Mouse (Mus musculus): ENCODE data around the gene Olfr965. TPM values are rescaled to one million over a fixed set of nuclear protein-coding genes. Genes with fewer than 3 reads are reported as not detected.
"Not testable (repeated sequence)": the region's sequence is repeated elsewhere in the genome, so short reads cannot be mapped to it uniquely, and the experiment has no call there.

The Olfr965 gene
- polyA plus RNA-seq (2015; fragmentation: Nextera tagmentation; extraction: Ambion mirVana) = not detected in 2 replicates

DNA sequence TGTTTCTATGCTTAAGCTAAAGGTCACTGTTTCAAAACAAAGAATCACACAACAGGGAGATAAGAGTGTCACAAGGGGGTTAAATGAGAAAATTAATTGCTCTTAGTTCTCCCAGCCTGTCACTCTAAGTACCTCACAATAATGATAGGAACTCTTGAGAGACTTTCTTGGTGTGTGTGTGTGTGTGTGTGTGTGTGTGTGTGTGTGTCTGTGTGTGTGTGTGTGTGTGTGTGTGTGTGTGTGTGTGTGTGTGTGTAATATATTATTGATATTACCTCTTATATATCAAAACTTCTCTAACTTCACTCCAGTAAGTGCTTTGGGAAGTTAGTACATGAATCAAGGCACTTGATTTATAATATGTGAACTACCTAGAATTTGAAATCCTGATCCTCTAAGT lies at the start of gene Olfr965:
Olfr965 (plus strand) TSS at position 301 of the 400 bp plus-strand sequence.
- no peak for ATAC-seq (ENCODE audit: low FRiP score, low TSS enrichment)

DNA sequence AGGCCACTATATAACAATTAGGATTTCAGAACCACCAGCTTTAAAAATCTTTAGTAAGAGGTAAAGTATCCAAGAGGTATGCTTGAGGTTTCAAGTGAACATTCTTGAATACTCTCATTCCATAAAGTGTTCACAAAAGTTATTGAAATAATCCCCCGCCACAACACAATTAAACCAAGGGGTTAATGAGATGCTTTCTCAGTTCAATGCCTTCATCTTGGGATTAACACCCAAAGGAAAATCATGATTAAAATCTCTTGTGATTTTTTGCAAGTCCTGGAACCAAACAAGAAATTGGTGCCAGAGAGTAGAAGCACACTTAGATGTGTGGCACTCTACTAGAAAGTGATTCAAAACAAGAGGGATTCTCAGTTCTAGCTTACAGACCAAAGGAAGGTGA lies 44.2 kb upstream of the Olfr965 start, which contains the start of gene Olfr963:
Olfr963 (plus strand) TSS at position 301 of the 400 bp plus-strand sequence.
- TF ChIP-seq EP300 (optimal IDR thresholded peaks at IDR 0.05) (no peak), CTCF (IDR thresholded peaks at IDR 0.05; ENCODE audit: low read depth) (no peak)
- Histone ChIP-seq H3K27ac (replicated peaks) (no peak within 1 kb of the TSS), H3K4me1 (replicated peaks; ENCODE audit: control insufficient read depth, insufficient read depth) (no peaks in the 10 kb centered on the region), H3K4me2 (replicated peaks; ENCODE audit: low read depth) (no peak within 1 kb of the TSS), H3K9me3 (ENCODE audit: control insufficient read depth, low read length) (no peaks in the 10 kb centered on the region), H3K4me3 (ENCODE audit: low read depth, low read length) (no peak within 1 kb of the TSS), H3K36me3 (ENCODE audit: control insufficient read depth, insufficient read depth, low read length) (no peaks in the 10 kb centered on the region), H3K27me3 (ENCODE audit: control insufficient read depth, insufficient read depth, low read length) (no peaks in the 10 kb centered on the region), H3K9ac (ENCODE audit: low read length) (no peak within 1 kb of the TSS)
- ATAC-seq (ENCODE audit: low FRiP score, low TSS enrichment) (no peak), DNase-seq (ENCODE audit: low spot score) (no peak)
- WGBS = 90% methylated on average over 1 of the region's 1 CpGs

More for the DNA sequence above, at the start of gene Olfr965:
- Histone ChIP-seq H3K9me3 (ENCODE audit: control insufficient read depth, low read length) (no peaks in the 10 kb centered on the region), H3K4me2 (replicated peaks; ENCODE audit: low read depth) (no peak within 1 kb of the TSS), H3K27me3 (ENCODE audit: control insufficient read depth, insufficient read depth, low read length) (no peaks in the 10 kb centered on the region), H3K9ac (ENCODE audit: low read length) (no peak within 1 kb of the TSS), H3K36me3 (ENCODE audit: control insufficient read depth, insufficient read depth, low read length) (no peaks in the 10 kb centered on the region), H3K4me1 (replicated peaks; ENCODE audit: control insufficient read depth, insufficient read depth) (no peaks in the 10 kb centered on the region), H3K4me3 (ENCODE audit: low read depth, low read length) (no peak within 1 kb of the TSS), H3K27ac (replicated peaks) (no peak within 1 kb of the TSS)
- no peak for DNase-seq (ENCODE audit: low spot score)
- TF ChIP-seq EP300 (optimal IDR thresholded peaks at IDR 0.05) (no peak), CTCF (IDR thresholded peaks at IDR 0.05; ENCODE audit: low read depth) (no peak)

DNA sequence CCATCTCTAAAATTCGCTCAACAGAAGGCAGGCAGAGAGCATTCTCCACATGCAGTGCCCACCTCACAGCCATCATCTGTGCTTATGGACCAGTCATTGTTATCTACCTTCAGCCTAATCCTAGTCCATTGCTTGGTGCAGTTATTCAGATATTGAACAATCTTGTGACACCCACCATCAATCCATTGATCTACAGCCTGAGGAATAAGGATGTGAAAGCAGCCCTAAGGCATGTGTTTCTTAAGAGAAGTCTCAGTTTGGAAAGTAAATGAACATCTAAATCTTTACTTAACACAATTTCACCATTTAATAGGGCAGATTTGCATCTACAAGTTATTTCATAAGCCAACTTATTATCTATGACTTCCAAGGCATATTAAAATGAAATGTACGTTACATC lies 41.4 kb upstream of the Olfr965 start:
- Histone ChIP-seq H3K27ac (replicated peaks) (no peak overlapping the region), H3K36me3 (ENCODE audit: control insufficient read depth, insufficient read depth, low read length) (no peaks in the 10 kb centered on the region), H3K4me1 (replicated peaks; ENCODE audit: control insufficient read depth, insufficient read depth) (no peaks in the 10 kb centered on the region), H3K27me3 (ENCODE audit: control insufficient read depth, insufficient read depth, low read length) (no peaks in the 10 kb centered on the region), H3K4me2 (replicated peaks; ENCODE audit: low read depth) (no peak overlapping the region), H3K4me3 (ENCODE audit: low read depth, low read length) (no peak overlapping the region), H3K9me3 (ENCODE audit: control insufficient read depth, low read length) (no peaks in the 10 kb centered on the region), H3K9ac (ENCODE audit: low read length) (no peak overlapping the region)
- DNase-seq (ENCODE audit: low spot score) (no peak), ATAC-seq (ENCODE audit: low FRiP score, low TSS enrichment) (no peak)
- no peak for TF ChIP-seq EP300 (optimal IDR thresholded peaks at IDR 0.05)
- no peak for TF ChIP-seq CTCF (IDR thresholded peaks at IDR 0.05; ENCODE audit: low read depth)
- 71% methylated on average over 2 of the region's 2 CpGs for WGBS

DNA sequence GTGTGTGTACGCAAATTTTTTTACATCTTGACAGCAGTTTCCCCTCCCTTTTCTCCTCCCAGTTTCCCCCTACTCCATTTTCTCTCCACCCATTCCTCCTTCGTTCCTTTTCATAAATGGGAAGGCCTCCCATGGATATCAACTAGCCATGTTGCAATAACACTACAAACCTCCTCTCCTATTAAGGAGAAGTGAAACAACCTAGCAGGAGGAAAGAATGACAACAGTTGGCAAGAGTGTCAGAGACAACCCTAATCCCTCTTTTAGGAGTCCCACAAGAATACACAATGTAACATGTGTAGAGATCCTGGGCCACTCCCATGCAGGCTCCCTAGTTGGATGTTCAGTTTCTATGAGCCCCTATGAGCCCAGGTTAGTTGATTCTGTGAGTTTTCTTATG lies 36.3 kb upstream of the Olfr965 start:
- DNase-seq (ENCODE audit: low spot score) = no peak
- no peak overlapping the region for H3K27ac ChIP-seq (replicated peaks)
- no peak overlapping the region for H3K4me3 ChIP-seq (ENCODE audit: low read depth, low read length)
- H3K27me3 ChIP-seq (ENCODE audit: control insufficient read depth, insufficient read depth, low read length) = no peaks in the 10 kb centered on the region
- H3K4me1 ChIP-seq (replicated peaks; ENCODE audit: control insufficient read depth, insufficient read depth) = no peaks in the 10 kb centered on the region
- H3K36me3 ChIP-seq (ENCODE audit: control insufficient read depth, insufficient read depth, low read length) = no peaks in the 10 kb centered on the region
- ATAC-seq (ENCODE audit: low FRiP score, low TSS enrichment) = no peak
- H3K9ac ChIP-seq (ENCODE audit: low read length) = no peak overlapping the region
- 72% methylated on average over 2 of the region's 2 CpGs for WGBS
- no peaks in the 10 kb centered on the region for H3K9me3 ChIP-seq (ENCODE audit: control insufficient read depth, low read length)
- no peak overlapping the region for H3K4me2 ChIP-seq (replicated peaks; ENCODE audit: low read depth)
- TF ChIP-seq CTCF (IDR thresholded peaks at IDR 0.05; ENCODE audit: low read depth) (no peak), EP300 (optimal IDR thresholded peaks at IDR 0.05) (no peak)

DNA sequence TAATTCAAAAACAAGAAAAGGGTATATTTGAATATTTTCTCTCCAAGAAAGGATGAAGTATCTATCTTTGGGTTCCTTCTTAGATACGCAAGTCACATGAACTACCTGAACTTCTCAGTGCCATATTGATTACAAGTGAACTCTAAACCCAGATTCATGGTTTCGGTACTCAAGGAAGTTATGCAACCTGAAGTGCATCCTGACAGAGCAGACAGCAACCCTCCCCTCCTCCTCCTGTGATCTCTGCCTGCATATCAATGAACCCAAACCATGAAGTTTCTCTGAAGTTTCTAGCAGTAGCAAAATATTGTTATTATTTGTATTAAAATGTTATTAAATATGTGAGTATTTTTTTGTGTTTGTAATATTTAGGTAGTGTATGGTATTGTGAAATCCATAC lies 32.6 kb upstream of the Olfr965 start:
- H3K27me3 ChIP-seq (ENCODE audit: control insufficient read depth, insufficient read depth, low read length) = no peaks in the 10 kb centered on the region
- H3K27ac ChIP-seq (replicated peaks) = no peak overlapping the region
- no peaks in the 10 kb centered on the region for H3K4me1 ChIP-seq (replicated peaks; ENCODE audit: control insufficient read depth, insufficient read depth)
- DNase-seq (ENCODE audit: low spot score) (no peak), ATAC-seq (ENCODE audit: low FRiP score, low TSS enrichment) (no peak)
- whole genome bisulfite sequencing = 89% methylated on average over 2 of the region's 2 CpGs
- TF ChIP-seq EP300 (optimal IDR thresholded peaks at IDR 0.05) (no peak), CTCF (IDR thresholded peaks at IDR 0.05; ENCODE audit: low read depth) (no peak)
- H3K9ac ChIP-seq (ENCODE audit: low read length) = no peak overlapping the region
- H3K4me3 ChIP-seq (ENCODE audit: low read depth, low read length) = no peak overlapping the region
- no peaks in the 10 kb centered on the region for H3K9me3 ChIP-seq (ENCODE audit: control insufficient read depth, low read length)
- H3K4me2 ChIP-seq (replicated peaks; ENCODE audit: low read depth) = no peak overlapping the region
- no peaks in the 10 kb centered on the region for H3K36me3 ChIP-seq (ENCODE audit: control insufficient read depth, insufficient read depth, low read length)

DNA sequence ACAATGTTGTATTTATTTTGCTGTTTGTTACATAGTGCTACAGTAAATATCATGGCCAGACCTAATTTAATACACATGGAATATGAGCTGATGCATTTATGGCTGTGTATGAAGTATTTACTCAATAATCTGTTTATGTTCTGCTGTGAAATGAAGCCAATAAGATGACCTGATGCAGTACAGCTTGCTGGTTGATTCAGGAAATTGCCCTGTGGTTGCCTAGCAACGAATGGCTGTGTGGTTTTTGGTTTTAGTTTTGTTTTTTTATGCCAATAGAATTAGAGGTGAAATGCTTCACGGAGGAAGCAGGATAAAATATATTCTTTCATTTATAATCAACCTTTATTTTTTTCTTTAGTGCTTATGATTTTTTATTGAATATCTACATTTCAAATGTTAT lies 31.9 kb upstream of the Olfr965 start:
- Histone ChIP-seq H3K9ac (ENCODE audit: low read length) (no peak overlapping the region), H3K27me3 (ENCODE audit: control insufficient read depth, insufficient read depth, low read length) (no peaks in the 10 kb centered on the region), H3K36me3 (ENCODE audit: control insufficient read depth, insufficient read depth, low read length) (no peaks in the 10 kb centered on the region), H3K9me3 (ENCODE audit: control insufficient read depth, low read length) (no peaks in the 10 kb centered on the region), H3K4me1 (replicated peaks; ENCODE audit: control insufficient read depth, insufficient read depth) (no peaks in the 10 kb centered on the region), H3K4me3 (ENCODE audit: low read depth, low read length) (no peak overlapping the region), H3K27ac (replicated peaks) (no peak overlapping the region), H3K4me2 (replicated peaks; ENCODE audit: low read depth) (no peak overlapping the region)
- WGBS = 66% methylated on average over 2 of the region's 2 CpGs
- DNase-seq (ENCODE audit: low spot score) = no peak
- no peak for ATAC-seq (ENCODE audit: low FRiP score, low TSS enrichment)
- no peak for TF ChIP-seq CTCF (IDR thresholded peaks at IDR 0.05; ENCODE audit: low read depth)
- TF ChIP-seq EP300 (optimal IDR thresholded peaks at IDR 0.05) = no peak

DNA sequence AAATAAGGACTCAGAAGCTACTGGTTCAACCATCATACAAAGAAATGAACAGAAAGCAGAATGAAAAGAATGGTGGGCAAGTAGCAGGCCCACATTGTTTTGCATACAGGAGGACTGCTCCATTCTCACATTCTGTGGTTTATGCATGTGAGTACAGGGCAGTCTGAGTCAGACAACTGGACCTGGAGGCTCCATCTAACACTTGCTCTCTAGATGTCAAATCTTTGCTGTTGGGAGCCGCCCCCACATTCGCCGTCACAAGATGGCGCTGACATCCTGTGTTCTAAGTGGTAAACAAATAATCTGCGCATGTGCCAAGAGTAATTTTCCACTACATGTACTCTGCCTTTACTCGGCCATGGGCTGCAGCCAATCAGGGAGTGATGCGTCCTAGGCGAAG lies 10.0 kb upstream of the Olfr965 start:
- H3K36me3 ChIP-seq (ENCODE audit: control insufficient read depth, insufficient read depth, low read length); DNase-seq (ENCODE audit: low spot score); ATAC-seq (ENCODE audit: low FRiP score, low TSS enrichment); H3K27me3 ChIP-seq (ENCODE audit: control insufficient read depth, insufficient read depth, low read length); H3K4me2 ChIP-seq (replicated peaks; ENCODE audit: low read depth); H3K9ac ChIP-seq (ENCODE audit: low read length); H3K27ac ChIP-seq (replicated peaks); H3K4me3 ChIP-seq (ENCODE audit: low read depth, low read length); H3K4me1 ChIP-seq (replicated peaks; ENCODE audit: control insufficient read depth, insufficient read depth); H3K9me3 ChIP-seq (ENCODE audit: control insufficient read depth, low read length): not testable (repeated sequence)
- WGBS = 84% methylated on average over 6 of the region's 8 CpGs

All from stomach, postnatal 0 days (tissue).